Mouse (Mus musculus): ENCODE measurements around the gene Lnx1.

Gene Lnx1

DNA sequence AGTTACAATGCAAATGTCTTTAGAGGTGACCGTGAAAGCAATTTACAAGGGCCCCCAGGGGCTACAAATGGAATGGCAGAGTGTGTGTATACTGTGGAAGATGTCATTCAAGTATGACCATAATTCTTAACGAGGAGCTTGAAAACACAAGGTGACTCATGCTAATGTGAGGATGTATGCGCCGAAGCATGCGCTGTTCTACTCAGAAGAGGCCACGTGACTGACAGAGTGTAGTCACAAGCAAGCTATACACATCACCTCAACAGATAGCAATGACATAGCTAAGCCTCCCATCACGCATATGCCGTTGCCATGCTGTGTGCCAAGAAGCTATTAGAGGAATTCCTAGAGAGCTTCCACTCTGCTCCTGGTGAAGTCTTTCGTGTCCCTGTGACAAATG is 5.2 kb downstream of the Lnx1 start:
- no peak for DNase-seq (ENCODE audit: low read depth, low spot score)

- DNase-seq (ENCODE audit: low read depth, low spot score), result no peak
Observed at GRCm38 (mm10) chr5:74694390-74694801, 8.3 kb downstream of the Lnx1 start.

- no peak for DNase-seq (ENCODE audit: low read depth, low spot score)
Observed at GRCm38 (mm10) chr5:74693836-74694235, 8.9 kb downstream of the Lnx1 start.

GRCm38 (mm10) chr5:74692411-74693090 is 10.2 kb downstream of the Lnx1 start:
- DNase-seq (ENCODE audit: low read depth, low spot score), result no peak

DNA sequence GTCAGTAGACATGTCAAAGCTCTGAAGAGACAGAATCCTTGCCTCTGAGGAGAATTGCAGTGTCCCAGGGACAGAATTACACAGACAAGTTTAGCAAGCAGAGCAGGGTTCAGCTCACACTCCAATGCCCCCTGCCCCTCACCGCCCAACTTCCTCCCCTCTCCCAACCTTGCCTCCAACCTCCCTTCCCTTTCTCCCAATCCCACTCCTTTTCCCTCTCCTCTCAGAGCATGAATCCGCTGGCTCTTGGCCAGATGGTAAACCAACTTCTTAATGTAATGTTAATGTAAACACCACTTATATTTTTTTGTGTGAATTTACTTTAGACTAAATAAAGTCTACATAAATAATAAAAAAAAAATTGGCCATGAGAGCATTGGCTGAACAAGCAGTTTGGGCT is 13.9 kb downstream of the Lnx1 start:
- DNase-seq (ENCODE audit: low read depth, low spot score), result no peak

- no peak for DNase-seq (ENCODE audit: low read depth, low spot score)
Observed at GRCm38 (mm10) chr5:74684944-74685343, 17.8 kb downstream of the Lnx1 start.

GRCm38 (mm10) chr5:74683832-74684231 is 18.9 kb downstream of the Lnx1 start:
- DNase-seq (ENCODE audit: low read depth, low spot score), result no peak

DNA sequence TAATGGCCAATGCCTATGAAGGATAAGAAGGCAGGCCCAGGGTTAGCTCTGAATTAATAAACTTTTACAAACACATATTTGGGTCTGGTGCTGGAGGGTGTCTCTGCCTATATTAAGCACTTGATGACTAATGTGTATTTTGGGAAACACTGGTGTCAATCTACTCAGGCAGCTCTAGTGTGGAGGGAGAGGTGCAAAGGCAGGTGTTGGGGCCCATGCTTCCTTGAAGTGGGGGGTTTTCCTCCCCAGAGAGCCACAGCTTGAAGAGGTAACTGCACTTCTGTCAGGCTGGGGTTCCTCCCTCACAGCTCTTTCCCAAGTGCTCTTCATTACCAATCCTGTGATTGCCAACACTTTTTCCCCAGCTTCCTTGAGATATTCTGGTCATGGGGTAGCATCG is 20.0 kb downstream of the Lnx1 start:
- no peak for DNase-seq (ENCODE audit: low read depth, low spot score)

DNA sequence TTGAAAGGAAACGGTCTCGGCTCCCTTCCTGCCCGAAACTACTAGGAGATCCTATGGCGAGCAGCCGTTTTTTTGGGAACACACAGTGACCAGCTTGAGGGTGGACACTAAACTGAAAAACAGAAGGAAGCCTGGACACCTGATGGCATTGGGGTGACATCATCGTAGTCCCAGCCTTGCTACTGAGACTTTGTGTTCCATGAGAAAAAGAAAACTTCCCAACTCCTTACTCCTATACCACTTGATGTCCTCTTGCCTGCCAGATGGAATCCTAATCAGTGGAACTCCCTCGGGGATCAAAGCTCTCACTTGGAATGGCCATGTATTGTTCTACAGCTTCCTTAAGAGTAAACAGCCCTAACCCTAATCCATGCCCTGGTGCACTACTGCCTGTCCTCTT is 23.1 kb downstream of the Lnx1 start:
- DNase-seq (ENCODE audit: low read depth, low spot score), result no peak

DNA sequence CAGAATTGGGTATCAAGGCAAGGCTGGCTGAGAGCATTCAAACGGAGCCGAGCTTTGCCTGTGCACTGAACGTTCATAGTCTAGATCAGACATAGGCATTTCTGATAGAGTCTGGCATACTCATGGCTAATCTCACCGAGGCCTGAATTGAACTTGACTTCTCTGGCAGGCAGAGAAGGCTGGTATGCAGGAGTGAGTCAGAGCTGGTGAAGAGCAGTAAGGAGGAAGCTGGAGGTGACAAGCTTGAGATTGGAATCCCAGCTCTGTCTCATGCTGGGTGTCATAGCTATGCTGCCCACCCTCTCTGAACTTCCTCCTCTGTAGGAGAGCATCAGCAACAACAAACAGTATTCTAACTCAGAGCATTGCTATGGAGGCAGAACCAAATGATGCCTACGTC is 24.0 kb downstream of the Lnx1 start:
- no peak for DNase-seq (ENCODE audit: low read depth, low spot score)

DNA sequence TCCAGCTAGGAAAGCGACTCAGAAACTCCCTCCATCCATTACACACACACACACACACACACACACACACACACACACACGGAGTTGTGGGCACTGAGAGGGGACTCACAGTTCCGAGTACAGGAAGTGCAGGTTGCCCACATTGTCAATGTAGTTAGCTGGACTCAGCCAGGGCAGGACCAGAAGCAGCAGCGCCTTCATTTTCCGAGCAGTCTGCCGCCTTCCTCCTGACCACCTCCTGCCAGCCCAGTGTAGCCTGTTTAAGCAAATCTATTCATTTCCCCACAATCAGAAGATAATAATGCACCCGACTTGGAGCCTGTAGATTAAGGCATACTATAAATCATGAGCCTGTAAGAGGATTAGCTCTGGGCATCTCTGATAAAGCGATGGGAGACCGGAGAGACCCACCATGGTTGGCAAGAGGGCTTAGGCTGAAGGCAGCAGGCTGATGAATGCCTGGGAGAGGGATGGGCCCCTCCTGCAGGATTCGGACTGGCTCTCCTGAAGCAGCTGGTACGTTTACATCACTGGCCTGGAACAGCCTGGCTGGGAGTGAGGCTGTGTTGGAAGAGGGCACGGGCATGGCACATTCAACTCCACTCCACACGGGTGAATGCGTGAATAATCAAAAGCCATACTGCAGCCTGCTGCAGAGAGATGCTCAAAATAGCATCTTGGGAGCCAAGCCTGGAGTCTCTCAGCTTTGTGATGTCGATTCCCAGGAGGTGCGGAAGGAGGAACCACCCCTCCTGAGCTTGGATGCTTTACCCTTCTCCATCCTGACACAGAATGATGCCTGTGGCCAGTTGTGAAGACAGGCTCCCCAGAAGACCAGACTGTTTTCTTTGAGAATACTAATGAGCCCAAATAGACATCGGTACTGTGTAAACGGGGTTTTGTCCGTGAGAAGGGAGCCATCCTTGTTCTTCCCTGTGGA is 25.0 kb downstream of the Lnx1 start:
- DNase-seq (ENCODE audit: low read depth, low spot score), result no peak

GRCm38 (mm10) chr5:74672556-74672955 is 30.2 kb downstream of the Lnx1 start:
- no peak for DNase-seq (ENCODE audit: low read depth, low spot score)

GRCm38 (mm10) chr5:74670877-74671276 is 31.8 kb downstream of the Lnx1 start:
- no peak for DNase-seq (ENCODE audit: low read depth, low spot score)

DNA sequence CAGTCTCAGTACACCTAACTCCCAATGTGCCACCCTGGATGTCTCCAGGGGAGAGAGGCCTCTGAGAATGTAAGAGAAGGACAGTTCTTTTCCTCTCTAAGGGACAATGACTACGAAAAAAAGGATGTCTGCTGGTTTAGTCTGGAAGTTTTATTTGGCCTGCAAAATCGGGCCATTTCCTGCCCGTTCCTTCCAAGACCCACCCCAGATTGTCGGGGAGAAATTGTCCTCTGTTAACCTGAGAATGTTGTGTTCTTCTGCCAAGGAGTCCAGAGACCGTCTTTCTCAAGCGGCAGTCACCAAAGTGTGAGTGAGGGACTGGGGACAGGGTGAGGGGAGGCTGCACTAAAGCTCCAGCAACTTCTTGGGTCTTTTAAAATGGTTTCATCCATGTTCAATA is 32.8 kb downstream of the Lnx1 start:
- DNase-seq (ENCODE audit: low read depth, low spot score), result no peak

DNA sequence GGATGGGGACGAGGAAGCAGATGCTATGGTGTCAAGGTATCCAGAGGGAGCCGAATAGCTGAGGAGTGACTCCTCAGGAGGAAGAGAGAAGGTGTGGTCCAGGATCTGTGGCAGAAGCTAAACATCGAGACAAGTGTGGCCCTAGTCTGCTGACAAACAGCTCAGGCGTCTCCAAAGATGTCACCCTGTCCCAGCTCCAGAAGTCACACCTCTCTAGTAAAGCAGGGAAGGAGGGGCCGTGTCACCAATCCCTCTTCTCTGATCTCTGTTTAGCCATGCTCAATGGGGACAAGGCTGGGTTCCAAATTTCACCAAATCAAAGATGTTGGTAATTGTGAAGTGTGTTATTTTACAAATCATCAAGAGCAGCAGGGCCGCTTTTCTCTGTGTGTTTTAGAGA is 33.8 kb downstream of the Lnx1 start:
- no peak for DNase-seq (ENCODE audit: low read depth, low spot score)

DNA sequence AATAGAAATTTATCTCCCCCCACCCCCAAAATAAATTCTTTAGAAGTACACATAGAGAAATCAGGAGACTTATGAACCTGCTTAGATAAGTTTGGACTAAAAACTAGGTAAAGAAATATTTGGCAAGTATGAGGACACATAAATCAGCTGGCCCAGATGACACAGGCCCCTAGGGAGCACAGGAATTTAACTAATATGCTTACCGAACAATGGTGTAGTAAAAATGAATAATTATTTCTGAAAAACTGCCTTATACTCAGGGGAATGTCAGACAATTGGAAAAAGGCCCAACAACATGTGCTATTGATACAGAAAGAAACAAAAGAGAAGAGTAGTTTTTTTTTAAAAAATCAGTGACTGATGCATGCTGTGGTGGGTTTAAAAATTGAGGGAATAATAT is 40.1 kb downstream of the Lnx1 start:
- no peak for DNase-seq (ENCODE audit: low read depth, low spot score)

DNA sequence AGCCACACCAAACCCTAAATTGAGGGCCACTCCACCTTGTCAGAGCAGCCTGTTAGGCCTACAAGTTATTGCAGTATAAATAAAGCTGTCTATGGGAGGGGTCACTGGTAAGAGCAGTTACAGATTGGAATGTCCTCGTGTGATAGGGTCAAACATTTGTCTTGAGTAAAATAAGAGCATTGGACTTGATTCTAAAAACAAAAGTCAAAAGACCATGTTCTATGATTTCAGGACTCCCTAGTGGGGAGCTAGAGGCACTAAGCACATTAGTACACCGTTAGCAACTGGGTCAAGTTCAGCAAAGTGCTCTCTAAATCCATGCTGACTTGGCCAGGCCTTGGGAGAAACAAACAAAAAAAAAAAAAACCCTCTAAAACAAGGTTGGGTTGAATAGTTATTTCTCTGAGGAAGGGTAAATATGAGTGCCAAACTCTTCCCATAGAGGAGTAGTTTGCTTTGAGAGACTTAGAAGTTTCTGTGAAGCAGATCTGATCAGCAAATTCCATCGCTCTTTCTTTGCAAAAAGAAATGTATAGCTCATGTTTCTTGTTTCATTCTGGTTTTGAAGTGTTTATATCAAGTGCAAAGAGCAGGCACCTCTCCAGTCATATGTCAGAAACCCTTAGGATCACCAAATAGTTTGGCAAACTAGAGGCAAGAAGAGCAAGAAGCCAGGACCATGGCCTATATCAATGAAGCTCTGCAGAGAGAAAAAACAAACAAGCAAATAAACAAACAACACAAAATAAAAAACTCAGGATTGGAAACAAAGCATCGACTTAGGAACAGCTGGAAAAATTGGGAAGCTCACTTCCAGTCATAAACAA is 40.8 kb downstream of the Lnx1 start:
- no peak for DNase-seq (ENCODE audit: low read depth, low spot score)

DNA sequence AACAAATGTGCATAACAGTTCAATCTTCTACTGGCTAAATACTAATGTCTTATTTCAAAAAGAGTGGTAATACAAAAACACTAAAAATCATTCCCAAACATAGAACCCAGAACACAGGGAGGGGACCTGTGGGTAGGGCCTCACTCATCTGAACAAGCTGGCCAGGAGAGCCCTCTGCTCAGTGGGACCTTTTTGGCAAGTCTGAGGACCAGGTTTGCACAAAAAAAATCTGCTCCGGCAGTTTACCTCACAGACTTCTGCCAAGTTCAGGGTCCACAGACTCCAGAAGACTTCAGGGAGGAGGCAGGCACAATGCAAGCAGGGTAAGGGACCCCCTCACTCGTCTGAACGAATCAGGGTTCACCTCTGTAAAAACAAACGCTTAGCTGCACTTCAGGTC is 42.9 kb downstream of the Lnx1 start:
- no peak for DNase-seq (ENCODE audit: low read depth, low spot score)

- DNase-seq (ENCODE audit: low read depth, low spot score), result no peak
Observed at GRCm38 (mm10) chr5:74659281-74659680, 43.4 kb downstream of the Lnx1 start.

GRCm38 (mm10) chr5:74657930-74658329 is 44.8 kb downstream of the Lnx1 start:
- DNase-seq (ENCODE audit: low read depth, low spot score), result no peak

DNA sequence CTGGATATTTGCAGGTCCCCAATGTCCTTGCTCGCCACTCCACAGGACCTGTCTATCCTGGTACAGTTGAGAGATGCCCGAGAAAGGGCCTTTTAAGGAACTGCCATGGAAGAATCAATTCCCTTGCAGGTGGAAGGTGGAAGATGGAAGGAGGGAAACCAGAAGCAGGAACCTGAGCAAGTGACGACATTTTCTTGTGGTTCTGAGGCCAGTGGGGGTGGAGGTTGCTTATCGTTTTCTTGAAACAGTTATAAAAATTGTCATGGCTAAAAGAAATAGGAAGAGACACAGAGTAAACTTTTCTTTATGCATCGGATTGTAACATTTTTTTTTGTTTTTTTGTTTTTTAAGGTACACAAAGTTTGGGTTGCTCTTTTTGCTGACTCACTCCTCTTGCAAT is 46.3 kb downstream of the Lnx1 start:
- DNase-seq (ENCODE audit: low read depth, low spot score), result no peak

DNA sequence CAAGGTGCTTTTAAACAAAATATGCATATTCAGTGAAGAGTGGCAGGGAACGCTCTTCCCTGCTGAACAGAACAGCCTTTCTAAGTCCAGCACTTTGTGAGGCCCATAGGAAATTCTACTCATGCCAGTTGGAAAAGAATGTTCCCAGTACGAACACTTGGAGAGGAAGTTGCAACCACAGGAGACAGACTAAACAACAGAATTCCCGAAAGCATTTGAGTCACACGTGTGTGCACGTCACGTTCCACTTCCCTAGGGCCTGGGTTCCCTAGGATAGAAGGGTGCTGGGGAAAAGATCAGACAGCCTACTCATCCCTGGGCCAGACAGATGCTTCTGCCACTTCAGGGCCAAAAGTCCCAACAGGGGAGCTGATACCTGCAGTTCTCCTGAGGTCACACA is 48.2 kb downstream of the Lnx1 start:
- DNase-seq (ENCODE audit: low read depth, low spot score), result no peak

All from embryo, embryonic 11.5 days (tissue).